Mouse (Mus musculus) myocyte (in vitro differentiated cells): ENCODE results near the gene Cbarp.

Experiments
- CEBPB ChIP-seq: IDR thresholded peaks from 2 replicates; pipeline ENCODE4 v1.6.1; 2011; ENCODE audit warnings: mild to moderate bottlenecking, moderate library complexity; ENCODE audit not compliant: poor library complexity, insufficient read depth, severe bottlenecking
- MAX ChIP-seq: IDR thresholded peaks from one replicate; pipeline ENCODE4 v1.6.1; 2011; ENCODE audit warnings: low read depth, mild to moderate bottlenecking, control low read depth
- POLR2A ChIP-seq: IDR thresholded peaks from one replicate; pipeline ENCODE4 v1.6.1; 2011; ENCODE audit warnings: low read depth, mild to moderate bottlenecking, control low read depth, moderate library complexity; ENCODE audit not compliant: insufficient read length
- TCF12 ChIP-seq: IDR thresholded peaks from one replicate; pipeline ENCODE4 v1.6.1; 2011; ENCODE audit warnings: mild to moderate bottlenecking, control low read depth; ENCODE audit not compliant: poor library complexity, insufficient read depth, severe bottlenecking
- USF1 ChIP-seq: IDR thresholded peaks from one replicate; pipeline ENCODE4 v1.6.1; 2011; ENCODE audit warnings: low read depth, mild to moderate bottlenecking, control low read depth, moderate library complexity

GRCm38 (mm10) chr10:80174705-80175104 is 34.1 kb upstream of the Cbarp start:
- TF ChIP-seq MAX (no peak), POLR2A (no peak), USF1 (no peak), CEBPB (no peak), TCF12 (no peak)
